Mouse (Mus musculus) CH12.LX (cell line): ENCODE results near the gene Txnip.

ENCODE experiments used
- CTCF ChIP-seq, 2 experiments: IDR thresholded peaks in 1 of 2; conservative IDR thresholded peaks in 1 of 2; 2 replicates each; pipeline ENCODE4 v1.5.1; 2011 to 2012; ENCODE audit warnings: low read depth in 2 of 2, low read length in 2 of 2, improper control_type of control experiment in 1 of 2, inconsistent platforms in 1 of 2, mild to moderate bottlenecking in 1 of 2, moderate library complexity in 1 of 2
- E2F4 ChIP-seq: IDR thresholded peaks from 2 replicates; pipeline ENCODE4 v1.6.1; 2011; ENCODE audit warnings: low read depth, low read length, improper control_type of control experiment; ENCODE audit not compliant: insufficient replicate concordance
- ELF1 ChIP-seq: IDR thresholded peaks from 2 replicates; pipeline ENCODE4 v1.6.1; 2014; ENCODE audit warnings: low read depth, mild to moderate bottlenecking, inconsistent platforms, low read length, improper control_type of control experiment
- MAX ChIP-seq: IDR thresholded peaks from 2 replicates; pipeline ENCODE4 v1.6.1; 2011; ENCODE audit warnings: low read length, improper control_type of control experiment
- MAZ ChIP-seq: IDR thresholded peaks from 2 replicates; pipeline ENCODE4 v1.6.1; 2012; ENCODE audit warnings: low read depth, mild to moderate bottlenecking, inconsistent platforms, low read length, improper control_type of control experiment, moderate library complexity
- POLR2A ChIP-seq: IDR thresholded peaks from 2 replicates; pipeline ENCODE4 v1.6.1; 2011; ENCODE audit warnings: low read depth, mild to moderate bottlenecking, improper control_type of control experiment, low read length
- POLR2AphosphoS2 ChIP-seq: IDR thresholded peaks from 2 replicates; pipeline ENCODE4 v1.6.1; 2011; ENCODE audit warnings: low read depth, low read length, improper control_type of control experiment
- RCOR1 ChIP-seq: conservative IDR thresholded peaks from 2 replicates; pipeline ENCODE4 v1.6.1; 2012; ENCODE audit warnings: low read depth, mild to moderate bottlenecking, inconsistent platforms, low read length, improper control_type of control experiment
- SIN3A ChIP-seq: IDR thresholded peaks from 2 replicates; pipeline ENCODE4 v1.6.1; 2012; ENCODE audit warnings: low read length, improper control_type of control experiment, inconsistent platforms
- ZMIZ1 ChIP-seq: IDR thresholded peaks from 2 replicates; pipeline ENCODE4 v1.6.1; 2012; ENCODE audit warnings: low read depth, mild to moderate bottlenecking, inconsistent platforms, low read length, improper control_type of control experiment

DNA sequence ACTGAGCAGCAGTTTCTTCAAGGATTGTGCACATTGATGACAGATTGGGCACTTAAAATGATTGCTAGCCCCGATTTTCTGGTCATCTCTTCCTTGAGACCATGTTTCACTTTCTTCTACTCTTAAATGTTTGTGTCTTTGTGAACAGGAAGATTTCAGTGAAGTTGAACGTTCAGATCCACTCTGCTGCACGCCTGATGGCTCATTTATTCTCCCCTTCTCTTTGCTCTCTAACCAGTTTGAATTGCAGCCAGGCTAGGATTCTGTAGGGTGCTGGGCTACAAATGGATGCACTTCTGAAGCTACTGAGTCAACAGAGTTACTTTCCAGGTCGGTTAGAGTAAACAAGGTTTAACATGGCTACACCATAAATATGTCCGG is 44.9 kb downstream of the Txnip start:
- TF ChIP-seq MAX, result no peak
- TF ChIP-seq CTCF (conservative IDR thresholded peaks at IDR 0.05 in 1 of 2, IDR thresholded peaks at IDR 0.05 in 1 of 2; ENCODE audit: low read depth in 2 of 2, low read length in 2 of 2), result no peak
- no peak for TF ChIP-seq POLR2A
- no peak for TF ChIP-seq ELF1
- no peak for TF ChIP-seq SIN3A
- TF ChIP-seq POLR2AphosphoS2, result no peak
- no peak for TF ChIP-seq MAZ
- no peak for TF ChIP-seq ZMIZ1
- no peak for TF ChIP-seq E2F4
- no peak for TF ChIP-seq RCOR1
